Mouse (Mus musculus): ENCODE measurements around the gene C1qtnf6. TPM values are rescaled to one million over a fixed set of nuclear protein-coding genes. Genes with fewer than 3 reads are reported as not detected.

Gene C1qtnf6
- polyA plus RNA-seq, 1 experiment from 2014 or later = 12.4 TPM

- 78% methylated on average over 7 of the region's 7 CpGs for WGBS
- H3K27me3 ChIP-seq (ENCODE audit: control insufficient read depth, insufficient read depth, low read length) = peaks cover 4% of the 10 kb centered on the region; the same call in 1 of the 2 replicates
- no peak for ATAC-seq (ENCODE audit: low FRiP score)
- no peaks in the 10 kb centered on the region for H3K9me3 ChIP-seq (ENCODE audit: control insufficient read depth, low read length)
- H3K4me2 ChIP-seq (replicated peaks; ENCODE audit: low read depth, low read length) = no peak overlapping the region
- H3K4me3 ChIP-seq (ENCODE audit: low read depth, low read length) = no peak overlapping the region
- H3K9ac ChIP-seq (ENCODE audit: low read depth, low read length) = no peak overlapping the region
- DNase-seq (ENCODE audit: low spot score) = no peak
- H3K36me3 ChIP-seq (ENCODE audit: control insufficient read depth, insufficient read depth, low read length) = no peaks in the 10 kb centered on the region
- H3K4me1 ChIP-seq (replicated peaks; ENCODE audit: control insufficient read depth, insufficient read depth, low read length) = no peaks in the 10 kb centered on the region; the same call in 1 of the 2 replicates
- no peak overlapping the region for H3K27ac ChIP-seq (ENCODE audit: low read depth, low read length)
Observed at GRCm38 (mm10) chr15:78527973-78528372, 3.2 kb downstream of the C1qtnf6 start.

GRCm38 (mm10) chr15:78524163-78524562 lies 7.1 kb downstream of the C1qtnf6 start:
- Histone ChIP-seq H3K9ac (ENCODE audit: low read depth, low read length) (no peak overlapping the region), H3K4me3 (ENCODE audit: low read depth, low read length) (no peak overlapping the region), H3K4me2 (replicated peaks; ENCODE audit: low read depth, low read length) (no peak overlapping the region), H3K4me1 (replicated peaks; ENCODE audit: control insufficient read depth, insufficient read depth, low read length) (no peaks in the 10 kb centered on the region; the same call in 1 of the 2 replicates), H3K36me3 (ENCODE audit: control insufficient read depth, insufficient read depth, low read length) (no peaks in the 10 kb centered on the region), H3K27ac (ENCODE audit: low read depth, low read length) (no peak overlapping the region), H3K9me3 (ENCODE audit: control insufficient read depth, low read length) (no peaks in the 10 kb centered on the region), H3K27me3 (ENCODE audit: control insufficient read depth, insufficient read depth, low read length) (no peaks in the 10 kb centered on the region)
- no peak for DNase-seq (ENCODE audit: low spot score)
- no peak for ATAC-seq (ENCODE audit: low FRiP score)
- 87% methylated on average over 5 of the region's 5 CpGs for WGBS

GRCm38 (mm10) chr15:78521892-78522291 lies 9.3 kb downstream of the C1qtnf6 start:
- no peak overlapping the region for H3K27ac ChIP-seq (ENCODE audit: low read depth, low read length)
- no peak for DNase-seq (ENCODE audit: low spot score)
- no peak overlapping the region for H3K4me2 ChIP-seq (replicated peaks; ENCODE audit: low read depth, low read length)
- WGBS = 84% methylated on average over 6 of the region's 6 CpGs
- H3K9me3 ChIP-seq (ENCODE audit: control insufficient read depth, low read length) = no peaks in the 10 kb centered on the region
- no peak overlapping the region for H3K9ac ChIP-seq (ENCODE audit: low read depth, low read length)
- no peaks in the 10 kb centered on the region for H3K27me3 ChIP-seq (ENCODE audit: control insufficient read depth, insufficient read depth, low read length)
- H3K36me3 ChIP-seq (ENCODE audit: control insufficient read depth, insufficient read depth, low read length) = no peaks in the 10 kb centered on the region
- no peak overlapping the region for H3K4me3 ChIP-seq (ENCODE audit: low read depth, low read length)
- no peak for ATAC-seq (ENCODE audit: low FRiP score)
- H3K4me1 ChIP-seq (replicated peaks; ENCODE audit: control insufficient read depth, insufficient read depth, low read length) = no peaks in the 10 kb centered on the region; the same call in 1 of the 2 replicates

- no peaks in the 10 kb centered on the region for H3K9me3 ChIP-seq (ENCODE audit: control insufficient read depth, low read length)
- no peak overlapping the region for H3K27ac ChIP-seq (ENCODE audit: low read depth, low read length)
- no peak for DNase-seq (ENCODE audit: low spot score)
- ATAC-seq (ENCODE audit: low FRiP score) = no peak
- H3K4me1 ChIP-seq (replicated peaks; ENCODE audit: control insufficient read depth, insufficient read depth, low read length) = no peaks in the 10 kb centered on the region; the same call in 1 of the 2 replicates
- no peak overlapping the region for H3K4me3 ChIP-seq (ENCODE audit: low read depth, low read length)
- WGBS = 73% methylated on average over 8 of the region's 8 CpGs
- H3K4me2 ChIP-seq (replicated peaks; ENCODE audit: low read depth, low read length) = no peak overlapping the region
- H3K27me3 ChIP-seq (ENCODE audit: control insufficient read depth, insufficient read depth, low read length) = no peaks in the 10 kb centered on the region
- H3K36me3 ChIP-seq (ENCODE audit: control insufficient read depth, insufficient read depth, low read length) = no peaks in the 10 kb centered on the region
- H3K9ac ChIP-seq (ENCODE audit: low read depth, low read length) = no peak overlapping the region
Observed at GRCm38 (mm10) chr15:78521331-78521730, 9.9 kb downstream of the C1qtnf6 start.

GRCm38 (mm10) chr15:78520112-78520715 lies 11.0 kb downstream of the C1qtnf6 start:
- DNase-seq (ENCODE audit: low spot score) = no peak
- Histone ChIP-seq H3K9ac (ENCODE audit: low read depth, low read length) (no peak overlapping the region), H3K4me3 (ENCODE audit: low read depth, low read length) (no peak overlapping the region), H3K4me2 (replicated peaks; ENCODE audit: low read depth, low read length) (no peak overlapping the region), H3K27ac (ENCODE audit: low read depth, low read length) (no peak overlapping the region), H3K36me3 (ENCODE audit: control insufficient read depth, insufficient read depth, low read length) (no peaks in the 10 kb centered on the region), H3K9me3 (ENCODE audit: control insufficient read depth, low read length) (no peaks in the 10 kb centered on the region), H3K27me3 (ENCODE audit: control insufficient read depth, insufficient read depth, low read length) (no peaks in the 10 kb centered on the region), H3K4me1 (replicated peaks; ENCODE audit: control insufficient read depth, insufficient read depth, low read length) (no peaks in the 10 kb centered on the region; the same call in 1 of the 2 replicates)
- WGBS = 76% methylated on average over 13 of the region's 13 CpGs
- ATAC-seq (ENCODE audit: low FRiP score) = no peak

GRCm38 (mm10) chr15:78518221-78518620 lies 13.0 kb downstream of the C1qtnf6 start:
- no peak for ATAC-seq (ENCODE audit: low FRiP score)
- WGBS = 73% methylated on average over 7 of the region's 7 CpGs
- H3K9ac ChIP-seq (ENCODE audit: low read depth, low read length) = no peak overlapping the region

GRCm38 (mm10) chr15:78515759-78516158 lies 15.5 kb downstream of the C1qtnf6 start:
- Histone ChIP-seq H3K27ac (ENCODE audit: low read depth, low read length) (no peak overlapping the region), H3K4me3 (ENCODE audit: low read depth, low read length) (no peak overlapping the region), H3K4me1 (replicated peaks; ENCODE audit: control insufficient read depth, insufficient read depth, low read length) (no peaks in the 10 kb centered on the region), H3K4me2 (replicated peaks; ENCODE audit: low read depth, low read length) (no peak overlapping the region), H3K9ac (ENCODE audit: low read depth, low read length) (no peak overlapping the region), H3K9me3 (ENCODE audit: control insufficient read depth, low read length) (no peaks in the 10 kb centered on the region), H3K36me3 (ENCODE audit: control insufficient read depth, insufficient read depth, low read length) (no peaks in the 10 kb centered on the region), H3K27me3 (ENCODE audit: control insufficient read depth, insufficient read depth, low read length) (no peaks in the 10 kb centered on the region)
- WGBS = 84% methylated on average over 6 of the region's 6 CpGs
- no peak for ATAC-seq (ENCODE audit: low FRiP score)
- DNase-seq (ENCODE audit: low spot score) = no peak

More at GRCm38 (mm10) chr15:78518221-78518620, 13.0 kb downstream of the C1qtnf6 start:
- Histone ChIP-seq H3K9me3 (ENCODE audit: control insufficient read depth, low read length) (no peaks in the 10 kb centered on the region), H3K4me1 (replicated peaks; ENCODE audit: control insufficient read depth, insufficient read depth, low read length) (no peaks in the 10 kb centered on the region), H3K4me3 (ENCODE audit: low read depth, low read length) (no peak overlapping the region), H3K36me3 (ENCODE audit: control insufficient read depth, insufficient read depth, low read length) (no peaks in the 10 kb centered on the region), H3K4me2 (replicated peaks; ENCODE audit: low read depth, low read length) (no peak overlapping the region), H3K27ac (ENCODE audit: low read depth, low read length) (no peak overlapping the region), H3K27me3 (ENCODE audit: control insufficient read depth, insufficient read depth, low read length) (no peaks in the 10 kb centered on the region)
- no peak for DNase-seq (ENCODE audit: low spot score)

- no peak overlapping the region for H3K27ac ChIP-seq (ENCODE audit: low read depth, low read length)
- no peaks in the 10 kb centered on the region for H3K36me3 ChIP-seq (ENCODE audit: control insufficient read depth, insufficient read depth, low read length)
- ATAC-seq (ENCODE audit: low FRiP score) (no peak), DNase-seq (ENCODE audit: low spot score) (peak; percentile 84)
- WGBS = 28% methylated on average over 7 of the region's 7 CpGs
- no peak overlapping the region for H3K9ac ChIP-seq (ENCODE audit: low read depth, low read length)
- peaks cover 3% of the 10 kb centered on the region; the same call in 1 of the 2 replicates for H3K4me1 ChIP-seq (replicated peaks; ENCODE audit: control insufficient read depth, insufficient read depth, low read length)
- no peak overlapping the region for H3K4me2 ChIP-seq (replicated peaks; ENCODE audit: low read depth, low read length)
- H3K27me3 ChIP-seq (ENCODE audit: control insufficient read depth, insufficient read depth, low read length) = no peaks in the 10 kb centered on the region
- H3K4me3 ChIP-seq (ENCODE audit: low read depth, low read length) = no peak overlapping the region
- no peaks in the 10 kb centered on the region for H3K9me3 ChIP-seq (ENCODE audit: control insufficient read depth, low read length)
Observed at GRCm38 (mm10) chr15:78514393-78515146, 16.6 kb downstream of the C1qtnf6 start.

GRCm38 (mm10) chr15:78513019-78513418 lies 18.2 kb downstream of the C1qtnf6 start:
- Histone ChIP-seq H3K27ac (ENCODE audit: low read depth, low read length) (no peak overlapping the region), H3K4me3 (ENCODE audit: low read depth, low read length) (no peak overlapping the region), H3K27me3 (ENCODE audit: control insufficient read depth, insufficient read depth, low read length) (no peaks in the 10 kb centered on the region), H3K9ac (ENCODE audit: low read depth, low read length) (no peak overlapping the region), H3K36me3 (ENCODE audit: control insufficient read depth, insufficient read depth, low read length) (no peaks in the 10 kb centered on the region), H3K9me3 (ENCODE audit: control insufficient read depth, low read length) (no peaks in the 10 kb centered on the region), H3K4me2 (replicated peaks; ENCODE audit: low read depth, low read length) (no peak overlapping the region), H3K4me1 (replicated peaks; ENCODE audit: control insufficient read depth, insufficient read depth, low read length) (peaks cover 3% of the 10 kb centered on the region; the same call in 1 of the 2 replicates)
- ATAC-seq (ENCODE audit: low FRiP score) (no peak), DNase-seq (ENCODE audit: low spot score) (no peak)
- WGBS = 88% methylated on average over 14 of the region's 14 CpGs

Data from hindbrain, embryonic 11.5 days (tissue).